8 mouse cellular contexts compared by ENCODE assay signal in the genomic region with DNA sequence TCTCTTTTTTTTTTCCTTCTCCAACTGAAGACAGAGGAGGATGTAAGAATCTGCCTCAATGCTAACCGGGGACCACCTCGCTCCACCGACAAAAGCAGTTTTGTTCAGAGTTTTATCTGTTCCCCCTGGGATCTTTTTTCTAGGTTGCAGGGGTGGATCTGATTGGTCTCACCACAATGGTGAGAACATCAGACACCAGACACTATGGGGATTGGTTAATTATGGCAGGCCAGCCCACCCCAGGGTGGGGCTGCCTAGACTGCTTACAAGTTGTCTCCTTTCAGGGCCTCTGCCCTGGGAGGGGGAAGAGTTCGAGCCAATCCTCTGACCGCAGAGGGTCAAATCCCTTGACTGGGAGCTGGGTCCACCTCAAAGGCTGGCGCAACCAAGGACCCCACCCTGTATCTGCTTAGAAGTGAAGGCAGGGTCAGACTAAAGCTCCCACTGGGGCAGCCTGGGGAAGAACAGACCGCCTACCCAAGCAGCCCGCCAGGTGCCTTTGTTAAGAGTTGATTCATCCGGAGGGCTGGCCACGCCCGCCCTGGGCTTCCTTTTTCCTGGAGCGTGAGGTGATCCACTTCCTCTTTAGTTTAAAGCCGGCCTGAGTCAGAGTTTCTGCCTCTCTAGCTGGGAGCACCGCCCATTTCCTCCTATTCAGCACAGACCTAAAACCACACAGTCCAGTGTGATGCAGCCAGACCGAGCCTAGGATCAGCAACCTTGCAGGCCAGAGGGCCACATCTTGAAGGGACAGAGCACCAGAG.
A peak's percentile ranks its signal among the peaks of the same experiment; 100 is the strongest.
DNase-seq lines count a peak whose midpoint lies in the region; ATAC-seq and TF ChIP-seq lines count a peak whose summit lies in the region.

No protein-coding gene starts in this region.

- H3K4me2 ChIP-seq in lung, embryonic 16.5 days (ENCODE audit: low read depth, low read length): peak overlapping the region; percentile 49

- ATAC-seq in lung, embryonic 16.5 days (ENCODE audit: low read depth): peak; percentile 88
- peak; percentile 85 for ATAC-seq in neutrophil, adult 5-6 weeks (ENCODE audit: extremely low read depth, insufficient number of reproducible peaks, low FRiP score, poor library complexity, severe bottlenecking)

- H3K9ac ChIP-seq in MEL (ENCODE audit: control insufficient read depth, low read depth, low read length, poor library complexity, severe bottlenecking): no peak overlapping the region
- H3K9ac ChIP-seq in lung, embryonic 16.5 days (ENCODE audit: low read length): peak overlapping the region; percentile 66

- no peaks in the 10 kb centered on the region for H3K36me3 ChIP-seq in MEL (ENCODE audit: control insufficient read depth in 1 of 2, insufficient read depth in 2 of 2, low read length in 2 of 2)
- H3K36me3 ChIP-seq in kidney, adult 2 months (ENCODE audit: control insufficient read depth, insufficient read depth, low read length): no peaks in the 10 kb centered on the region
- no peaks in the 10 kb centered on the region for H3K36me3 ChIP-seq in lung, embryonic 16.5 days (ENCODE audit: control insufficient read depth, insufficient read depth, low read length)

- no peak overlapping the region for H3K4me3 ChIP-seq in MEL (ENCODE audit: control insufficient read depth in 1 of 2, insufficient read depth in 1 of 2, low read depth in 2 of 2, low read length in 2 of 2)
- peak overlapping the region; percentile 31; the same call in 1 of the 2 replicates for H3K4me3 ChIP-seq in cortical plate, adult 2 months (ENCODE audit: insufficient read depth, low read length)
- H3K4me3 ChIP-seq in kidney, adult 2 months (ENCODE audit: insufficient read depth, low read depth, low read length): peak overlapping the region; percentile 34
- peak overlapping the region; percentile 44 for H3K4me3 ChIP-seq in lung, embryonic 16.5 days (ENCODE audit: low read length)
- H3K4me3 ChIP-seq in cerebellum, adult 2 months (replicated peaks; ENCODE audit: insufficient read depth, low read depth, low read length): no peak overlapping the region

- no peak for TF ChIP-seq CTCF in MEL (IDR thresholded peaks at IDR 0.05 in 2 of 3, conservative IDR thresholded peaks at IDR 0.05 in 1 of 3; ENCODE audit: control insufficient read depth in 1 of 3, insufficient read depth in 1 of 3, low read depth in 2 of 3, low read length in 3 of 3, poor library complexity in 1 of 3, severe bottlenecking in 1 of 3)
- no peak for TF ChIP-seq CTCF in cortical plate, adult 2 months (IDR thresholded peaks at IDR 0.05; ENCODE audit: extremely low read depth, insufficient read depth, low read length)
- no peak for TF ChIP-seq CTCF in kidney, adult 2 months (conservative IDR thresholded peaks at IDR 0.05; ENCODE audit: insufficient read depth, insufficient read length, low read depth, low read length)
- no peak for TF ChIP-seq CTCF in cerebellum, adult 2 months (IDR thresholded peaks at IDR 0.05; ENCODE audit: borderline replicate concordance, insufficient read depth, low read depth, low read length)

- no peaks in the 10 kb centered on the region for H3K4me1 ChIP-seq in MEL (ENCODE audit: control insufficient read depth in 1 of 2, insufficient read depth in 2 of 2, low read length in 2 of 2)
- H3K4me1 ChIP-seq in cortical plate, adult 2 months (ENCODE audit: control insufficient read depth, insufficient read depth, low read length): peaks cover 3% of the 10 kb centered on the region; the same call in 1 of the 2 replicates
- H3K4me1 ChIP-seq in kidney, adult 2 months (ENCODE audit: control insufficient read depth, insufficient read depth, low read length): peaks cover 9% of the 10 kb centered on the region; the same call in 1 of the 2 replicates
- H3K4me1 ChIP-seq in lung, embryonic 16.5 days (replicated peaks; ENCODE audit: control insufficient read depth, insufficient read depth, low read length): peaks cover 27% of the 10 kb centered on the region
- H3K4me1 ChIP-seq in cerebellum, adult 2 months (ENCODE audit: control insufficient read depth, insufficient read depth, low read length): peaks cover 17% of the 10 kb centered on the region

- 58% methylated on average over 15 of the region's 15 CpGs for WGBS in kidney, adult 2 months
- 23% methylated on average over 15 of the region's 15 CpGs for WGBS in lung, embryonic 16.5 days
- WGBS in cerebellum, adult 2 months: 89% methylated on average over 15 of the region's 15 CpGs

- no peaks in the 10 kb centered on the region for H3K9me3 ChIP-seq in MEL (replicated peaks; ENCODE audit: insufficient read depth, low read length)
- no peaks in the 10 kb centered on the region for H3K9me3 ChIP-seq in lung, embryonic 16.5 days (ENCODE audit: control insufficient read depth, low read length)

- TF ChIP-seq RAD21 in MEL (IDR thresholded peaks at IDR 0.05; ENCODE audit: low read depth, low read length): no peak

- H3K27me3 ChIP-seq in MEL (ENCODE audit: control insufficient read depth in 1 of 2, insufficient read depth in 2 of 2, low read length in 2 of 2): no peaks in the 10 kb centered on the region
- no peaks in the 10 kb centered on the region for H3K27me3 ChIP-seq in kidney, adult 2 months (replicated peaks; ENCODE audit: control insufficient read depth, insufficient read depth, low read length)
- H3K27me3 ChIP-seq in lung, embryonic 16.5 days (ENCODE audit: control insufficient read depth, insufficient read depth, low read depth, low read length): no peaks in the 10 kb centered on the region
- H3K27me3 ChIP-seq in cerebellum, adult 2 months (ENCODE audit: control insufficient read depth, insufficient read depth, low read length): no peaks in the 10 kb centered on the region

- H3K79me2 ChIP-seq in MEL (ENCODE audit: control insufficient read depth, insufficient read depth, low read length, poor library complexity): no peaks in the 10 kb centered on the region

- DNase-seq in MEL (ENCODE audit: low read depth, low spot score): peak; percentile 14
- peak; percentile 92 for DNase-seq in heart, adult 8-10 months (ENCODE audit: low spot score)
- peak; percentile 93 for DNase-seq in kidney, adult 2 months
- DNase-seq in urinary bladder, postnatal 4 days (ENCODE audit: low spot score in 2 of 2): peak; percentile 72 to 74
- DNase-seq in cerebellum, adult 2 months: no peak

- no peak overlapping the region for H3K27ac ChIP-seq in MEL (ENCODE audit: control insufficient read depth, low read depth, low read length)
- peak overlapping the region; percentile 90 for H3K27ac ChIP-seq in cortical plate, adult 2 months (ENCODE audit: insufficient read depth, low read length)
- peak overlapping the region; percentile 83 for H3K27ac ChIP-seq in kidney, adult 2 months (ENCODE audit: insufficient read depth, low read depth, low read length)
- H3K27ac ChIP-seq in lung, embryonic 16.5 days (ENCODE audit: low read length): peak overlapping the region; percentile 93
- no peak overlapping the region for H3K27ac ChIP-seq in cerebellum, adult 2 months (ENCODE audit: insufficient read depth, low read length)

- no peak for TF ChIP-seq POLR2A in MEL (IDR thresholded peaks at IDR 0.05; ENCODE audit: control insufficient read depth in 1 of 2, insufficient read depth in 1 of 2, low read depth in 1 of 2, low read length in 2 of 2, poor library complexity in 1 of 2)
- no peak for TF ChIP-seq POLR2A in cortical plate, adult 2 months (IDR thresholded peaks at IDR 0.05; ENCODE audit: extremely low read depth, insufficient read depth, low read length)
- peak; percentile 9 for TF ChIP-seq POLR2A in kidney, adult 2 months (IDR thresholded peaks at IDR 0.05; ENCODE audit: low read depth, low read length)
- no peak for TF ChIP-seq POLR2A in cerebellum, adult 2 months (IDR thresholded peaks at IDR 0.05; ENCODE audit: borderline replicate concordance, insufficient read depth, low read length)

- TF ChIP-seq EP300 in MEL (IDR thresholded peaks at IDR 0.05; ENCODE audit: low read depth in 1 of 2, low read length in 2 of 2): no peak

TF ChIP-seq in MEL, 35 proteins besides CTCF, POLR2A, EP300 and RAD21:
- no peak for TF ChIP-seq CHD1 (IDR thresholded peaks at IDR 0.05; ENCODE audit: low read depth, low read length)

Comparison
In these comparisons a context has a peak if more than half of its experiments do, and no peak if none do; other contexts are left out.
1. DNase-seq: peak in MEL (single experiment), heart, adult 8-10 months (single experiment), kidney, adult 2 months (single experiment) and urinary bladder, postnatal 4 days (2 of 2); none in cerebellum, adult 2 months (0 of 2).
2. H3K27ac ChIP-seq: peak in cortical plate, adult 2 months (single experiment), kidney, adult 2 months (single experiment) and lung, embryonic 16.5 days (single experiment); none in MEL (single experiment) and cerebellum, adult 2 months (single experiment).
3. H3K4me3 ChIP-seq: peak in cortical plate, adult 2 months (single experiment), kidney, adult 2 months (single experiment) and lung, embryonic 16.5 days (single experiment); none in MEL (0 of 2) and cerebellum, adult 2 months (single experiment).